In the genomic region with DNA sequence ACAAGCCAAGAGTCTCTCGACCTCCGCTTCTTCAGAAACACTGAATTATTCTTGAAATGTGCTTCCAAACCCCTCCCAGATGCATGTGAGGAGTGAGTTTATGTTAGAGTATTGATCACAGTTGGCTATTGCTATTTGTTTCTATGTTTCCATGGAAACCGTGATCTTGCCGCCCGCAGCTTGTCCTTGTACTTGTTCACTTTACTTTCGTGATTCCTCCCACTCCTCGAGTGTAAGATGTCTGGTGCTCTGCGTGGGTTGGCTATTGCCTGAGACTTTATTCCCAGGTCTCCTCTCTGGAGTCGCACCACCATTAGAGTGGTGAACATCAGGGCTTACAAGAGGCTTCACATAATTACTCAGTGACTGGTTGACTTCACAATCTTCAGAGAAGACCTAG, we compare ENCODE assay signal across 23 mouse cellular contexts.
"Had no signal": no experiment of that assay in that cellular context is flagged by ENCODE, and none has a peak within 500 bp of the region (broad histone marks: within the 10 kb centered on the region; RNA-seq: fewer than 3 reads in every experiment).

No protein-coding gene starts in this region.

- H3K27me3 ChIP-seq: heart, embryonic 13.5 days; heart, embryonic 15.5 days; hindbrain, embryonic 13.5 days; hindbrain, embryonic 15.5 days; kidney, embryonic 15.5 days; limb, embryonic 13.5 days; limb, embryonic 15.5 days; liver, embryonic 12.5 days had no signal

- H3K27ac ChIP-seq: heart, embryonic 13.5 days; heart, embryonic 15.5 days; hindbrain, embryonic 13.5 days; hindbrain, embryonic 15.5 days; hindbrain, postnatal 0 days; kidney, embryonic 15.5 days; kidney, postnatal 0 days; limb, embryonic 13.5 days; limb, embryonic 15.5 days; liver, embryonic 12.5 days had no signal

- H3K36me3 ChIP-seq: heart, embryonic 15.5 days; liver, embryonic 12.5 days had no signal

- H3K4me3 ChIP-seq: heart, embryonic 13.5 days; heart, embryonic 15.5 days; hindbrain, embryonic 13.5 days; hindbrain, embryonic 15.5 days; kidney, embryonic 15.5 days; limb, embryonic 13.5 days; limb, embryonic 15.5 days; liver, embryonic 12.5 days had no signal

- H3K4me1 ChIP-seq: heart, embryonic 13.5 days; heart, embryonic 15.5 days; hindbrain, embryonic 13.5 days; hindbrain, embryonic 15.5 days; kidney, embryonic 15.5 days; limb, embryonic 13.5 days; limb, embryonic 15.5 days; liver, embryonic 12.5 days had no signal

- ATAC-seq: hindbrain, postnatal 0 days; intestine, embryonic 16.5 days; liver, embryonic 12.5 days had no signal

- DNase-seq: gastrocnemius, postnatal 14 days; gastrocnemius, postnatal 36 days; heart, postnatal 14 days; heart, postnatal 36 days; kidney, adult 11 months; kidney, adult 2 months; kidney, adult 9 months; kidney, postnatal 14 days; kidney, postnatal 36 days; layer of hippocampus, adult 9-11 months; layer of hippocampus, postnatal 36 days; left cerebral cortex, postnatal 4 days had no signal
